Mouse (Mus musculus) MEL (cell line): ENCODE data around the gene Tubg2.

Experiments
- CTCF ChIP-seq, 3 experiments: IDR thresholded peaks in 2 of 3; conservative IDR thresholded peaks in 1 of 3; 2 replicates each; pipeline ENCODE4 v1.5.1; 2011 to 2012; ENCODE audit warnings: low read length in 3 of 3, low read depth in 2 of 3, mild to moderate bottlenecking in 2 of 3, improper control_type of control experiment in 1 of 3, inconsistent platforms in 1 of 3, mixed read lengths in 1 of 3, moderate library complexity in 1 of 3; ENCODE audit not compliant: control insufficient read depth in 1 of 3, insufficient read depth in 1 of 3, poor library complexity in 1 of 3, severe bottlenecking in 1 of 3
- MAFK ChIP-seq: IDR thresholded peaks from 2 replicates; pipeline ENCODE4 v1.6.1; 2011; ENCODE audit warnings: low read depth, mild to moderate bottlenecking, low read length, improper control_type of control experiment, borderline replicate concordance
- POLR2A ChIP-seq, 2 experiments: IDR thresholded peaks; 2 replicates each; pipeline ENCODE4 v1.6.1; 2011 to 2012; ENCODE audit warnings: low read length in 2 of 2, mild to moderate bottlenecking in 2 of 2, control low read depth in 1 of 2, improper control_type of control experiment in 1 of 2, low read depth in 1 of 2, moderate library complexity in 1 of 2; ENCODE audit not compliant: control insufficient read depth in 1 of 2, insufficient read depth in 1 of 2, poor library complexity in 1 of 2

DNA sequence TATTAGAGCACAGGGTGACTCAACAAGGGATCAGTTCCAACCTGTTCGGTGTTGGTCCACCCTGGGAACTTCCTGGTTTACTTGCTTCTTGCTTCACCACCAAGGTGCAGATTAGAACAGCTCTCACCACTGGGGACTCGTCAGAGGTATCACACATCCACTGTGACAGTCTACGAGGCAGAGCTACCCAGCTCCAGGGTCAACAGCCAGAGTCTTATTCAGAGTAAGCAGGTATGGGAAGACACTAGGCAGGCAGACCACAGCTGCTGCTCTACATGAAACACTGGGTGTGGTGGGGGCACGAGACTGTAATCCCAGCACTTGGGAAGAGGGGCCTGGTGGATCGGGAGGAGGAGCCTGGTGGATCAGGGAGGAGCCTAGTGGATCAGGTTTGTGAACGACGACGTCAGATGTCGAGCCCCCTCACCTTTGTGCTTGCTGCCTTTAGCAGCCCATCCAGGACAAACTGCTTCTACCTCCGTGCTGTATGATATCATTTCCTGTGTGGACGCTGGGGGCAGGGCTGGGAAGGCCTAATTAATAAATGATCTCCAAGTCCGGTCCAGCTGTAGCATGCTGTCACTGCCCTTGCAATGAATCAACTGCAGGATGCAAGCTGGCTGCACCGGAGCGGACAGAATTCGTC lies 17.0 kb upstream of the Tubg2 start:
- TF ChIP-seq MAFK (no peak), POLR2A (IDR thresholded peaks at IDR 0.05; ENCODE audit: control insufficient read depth in 1 of 2, insufficient read depth in 1 of 2, low read depth in 1 of 2, low read length in 2 of 2, poor library complexity in 1 of 2) (no peak), CTCF (IDR thresholded peaks at IDR 0.05 in 2 of 3, conservative IDR thresholded peaks at IDR 0.05 in 1 of 3; ENCODE audit: control insufficient read depth in 1 of 3, insufficient read depth in 1 of 3, low read depth in 2 of 3, low read length in 3 of 3, poor library complexity in 1 of 3, severe bottlenecking in 1 of 3) (no peak)
